Mouse (Mus musculus) spleen, adult 2 months (tissue): ENCODE measurements at regions not wholly inside any gene's neighbourhood (a gene's known extent, or its start where the extent isn't known, plus 50 kb on each side); places are given as distances from the start of the nearest gene placed in this dataset.

Experiments used
- DNase-seq, 2 experiments: peaks; one replicate each; pipeline versions ENCODE4 v3.0.0 to v3.0.0-alpha.2; 2012 to 2021; ENCODE audit warnings: low spot score in 2 of 2, low read depth in 1 of 2
- H3K27ac ChIP-seq: fragments of 200-500 bp; 2 replicates; pipeline ENCODE4 v1.5.1; 2012; ENCODE audit warnings: low read length, inconsistent platforms; ENCODE audit not compliant: insufficient read depth
- H3K27me3 ChIP-seq: fragments of 200-500 bp; 2 replicates; pipeline ENCODE4 v1.6.1; 2012; ENCODE audit warnings: mild to moderate bottlenecking, moderate library complexity, low read length, inconsistent platforms; ENCODE audit not compliant: control insufficient read depth, insufficient read depth
- H3K36me3 ChIP-seq: fragments of 200-500 bp; 2 replicates; pipeline ENCODE4 v1.6.1; 2012; ENCODE audit warnings: mild to moderate bottlenecking, low read length, inconsistent platforms; ENCODE audit not compliant: control insufficient read depth, insufficient read depth
- H3K4me1 ChIP-seq: fragments of 200-500 bp; 2 replicates; pipeline ENCODE4 v1.6.1; 2011; ENCODE audit warnings: inconsistent platforms; ENCODE audit not compliant: control insufficient read depth, insufficient read depth, insufficient read length
- H3K4me3 ChIP-seq: fragments of 200-500 bp; 2 replicates; pipeline ENCODE4 v1.5.1; 2011; ENCODE audit warnings: mild to moderate bottlenecking, inconsistent platforms; ENCODE audit not compliant: insufficient read depth, insufficient read length; ENCODE audit errors: extremely low read depth
- CTCF ChIP-seq: fragments of 200-500 bp; IDR thresholded peaks from 2 replicates; pipeline ENCODE4 v1.5.1; 2011; ENCODE audit warnings: mild to moderate bottlenecking, inconsistent platforms; ENCODE audit not compliant: insufficient read depth, insufficient read length, insufficient replicate concordance; ENCODE audit errors: extremely low read depth
- POLR2A ChIP-seq: fragments of 200-500 bp; IDR thresholded peaks from 2 replicates; pipeline ENCODE4 v1.6.1; 2011; ENCODE audit warnings: low read depth, low read length, inconsistent platforms
- WGBS: fragments of 180-500 bp; shearing (Covaris S2); methylation state at CpG from one replicate; pipeline ENCODE4 v1.1.7; 2018; 5-methylcytosine and 5-hydroxymethylcytosine counted together

GRCm38 (mm10) chr2:50983883-50984410, 165.0 kb downstream of the Rnd3 start:
- WGBS: 78% methylated on average over 2 of the region's 2 CpGs
- H3K27ac ChIP-seq: no peak overlapping the region
- H3K27me3 ChIP-seq: no peaks in the 10 kb centered on the region
- H3K4me1 ChIP-seq: no peaks in the 10 kb centered on the region
- H3K4me3 ChIP-seq: no peak overlapping the region
- no peak for DNase-seq
- TF ChIP-seq CTCF: no peak
- H3K36me3 ChIP-seq: no peaks in the 10 kb centered on the region

GRCm38 (mm10) chr2:50982571-50982970, 166.3 kb downstream of the Rnd3 start:
- WGBS: 87% methylated on average over 5 of the region's 5 CpGs
- no peak for DNase-seq
- no peaks in the 10 kb centered on the region for H3K27me3 ChIP-seq

GRCm38 (mm10) chr2:50978356-50978755, 170.6 kb downstream of the Rnd3 start:
- Histone ChIP-seq H3K27me3 (no peaks in the 10 kb centered on the region), H3K4me3 (no peak overlapping the region), H3K36me3 (no peaks in the 10 kb centered on the region), H3K27ac (no peak overlapping the region), H3K4me1 (no peaks in the 10 kb centered on the region)
- TF ChIP-seq POLR2A (no peak), CTCF (no peak)
- WGBS: 83% methylated on average over 1 of the region's 1 CpGs
- no peak for DNase-seq

More at GRCm38 (mm10) chr2:50982571-50982970, 166.3 kb downstream of the Rnd3 start:
- no peak overlapping the region for H3K4me3 ChIP-seq
- H3K36me3 ChIP-seq: no peaks in the 10 kb centered on the region
- no peak overlapping the region for H3K27ac ChIP-seq
- H3K4me1 ChIP-seq: no peaks in the 10 kb centered on the region
- no peak for TF ChIP-seq POLR2A
- no peak for TF ChIP-seq CTCF

GRCm38 (mm10) chr2:50971131-50971825, 177.6 kb downstream of the Rnd3 start:
- no peak for DNase-seq
- no peaks in the 10 kb centered on the region for H3K27me3 ChIP-seq
- H3K36me3 ChIP-seq: no peaks in the 10 kb centered on the region
- H3K4me1 ChIP-seq: no peaks in the 10 kb centered on the region
- TF ChIP-seq POLR2A (no peak), CTCF (no peak)
- H3K4me3 ChIP-seq: no peak overlapping the region
- no peak overlapping the region for H3K27ac ChIP-seq
- WGBS: 82% methylated on average over 14 of the region's 14 CpGs

- 82% methylated on average over 4 of the region's 4 CpGs for WGBS
- no peaks in the 10 kb centered on the region for H3K4me1 ChIP-seq
- no peak overlapping the region for H3K4me3 ChIP-seq
- no peak for DNase-seq
- no peak overlapping the region for H3K27ac ChIP-seq
- TF ChIP-seq CTCF: no peak
- TF ChIP-seq POLR2A: no peak
- no peaks in the 10 kb centered on the region for H3K27me3 ChIP-seq
- H3K36me3 ChIP-seq: no peaks in the 10 kb centered on the region
These were observed 180.5 kb downstream of the Rnd3 start for GRCm38 (mm10) chr2:50968382-50968781.

GRCm38 (mm10) chr2:50967826-50968225, 181.1 kb downstream of the Rnd3 start:
- DNase-seq: no peak
- WGBS: 81% methylated on average over 4 of the region's 4 CpGs
- no peak overlapping the region for H3K27ac ChIP-seq
- no peaks in the 10 kb centered on the region for H3K36me3 ChIP-seq
- TF ChIP-seq CTCF (no peak), POLR2A (no peak)
- no peaks in the 10 kb centered on the region for H3K27me3 ChIP-seq
- H3K4me3 ChIP-seq: no peak overlapping the region
- H3K4me1 ChIP-seq: no peaks in the 10 kb centered on the region

GRCm38 (mm10) chr2:50967133-50967532, 181.8 kb downstream of the Rnd3 start:
- H3K27ac ChIP-seq: no peak overlapping the region
- 90% methylated on average over 4 of the region's 4 CpGs for WGBS
- DNase-seq: no peak
- TF ChIP-seq CTCF (no peak), POLR2A (no peak)
- H3K27me3 ChIP-seq: no peaks in the 10 kb centered on the region
- H3K36me3 ChIP-seq: no peaks in the 10 kb centered on the region
- H3K4me3 ChIP-seq: no peak overlapping the region
- H3K4me1 ChIP-seq: no peaks in the 10 kb centered on the region
